Mouse (Mus musculus) olfactory bulb, adult 2 months (tissue): ENCODE results near the gene Rho.

Source experiments
- CTCF ChIP-seq: fragments of 200-500 bp; IDR thresholded peaks from 2 replicates; pipeline ENCODE4 v1.5.1; 2012; ENCODE audit warnings: low read depth, mild to moderate bottlenecking, low read length, moderate library complexity; ENCODE audit not compliant: insufficient read depth
- POLR2A ChIP-seq: fragments of 200-500 bp; IDR thresholded peaks from 2 replicates; pipeline ENCODE4 v1.6.1; 2012; ENCODE audit warnings: mild to moderate bottlenecking, low read depth, low read length, moderate library complexity; ENCODE audit not compliant: insufficient read depth

GRCm38 (mm10) chr6:115897926-115898520, 33.5 kb upstream of the Rho start:
- no peak for TF ChIP-seq POLR2A
- no peak for TF ChIP-seq CTCF
